Mouse (Mus musculus) heart, embryonic 10.5 days (tissue): ENCODE measurements around the gene Hist1h4b. TPM values are rescaled to one million over a fixed set of nuclear protein-coding genes. Genes with fewer than 3 reads are reported as not detected.

Experiments
- DNase-seq: peaks from one replicate; pipeline ENCODE4 v3.0.0-alpha.2; 2017; ENCODE audit warnings: low spot score
- H3K27ac ChIP-seq: fragments of 300-500 bp; sonication (generic); 2 replicates; pipeline ENCODE4 v1.5.1; 2016; ENCODE audit warnings: mild to moderate bottlenecking
- H3K27me3 ChIP-seq: fragments of 300-500 bp; sonication (generic); 2 replicates; pipeline ENCODE4 v1.6.1; 2016; ENCODE audit warnings: mild to moderate bottlenecking; ENCODE audit not compliant: poor library complexity, insufficient read depth, severe bottlenecking
- H3K36me3 ChIP-seq: fragments of 300-500 bp; sonication (generic); 2 replicates; pipeline ENCODE4 v1.6.1; 2016; ENCODE audit warnings: mild to moderate bottlenecking, moderate library complexity
- H3K4me1 ChIP-seq: fragments of 300-500 bp; sonication (generic); 2 replicates; pipeline ENCODE4 v1.6.1; 2016; ENCODE audit warnings: mild to moderate bottlenecking
- H3K4me3 ChIP-seq: fragments of 300-500 bp; sonication (generic); 2 replicates; pipeline ENCODE4 v1.5.1; 2016; ENCODE audit warnings: mild to moderate bottlenecking, moderate library complexity
- H3K9me3 ChIP-seq: fragments of 300-500 bp; sonication (generic); 2 replicates; pipeline ENCODE4 v1.6.1; 2016; ENCODE audit warnings: mild to moderate bottlenecking, moderate library complexity
- WGBS: fragments of 180-500 bp; shearing (Covaris S2); methylation state at CpG from one replicate; pipeline ENCODE4 v1.1.7; 2016; 5-methylcytosine and 5-hydroxymethylcytosine counted together
- microRNA-seq: library from miRNA; unstranded; fragments of <30 nt; microRNA quantifications from one replicate; pipeline ENCODE4, GENCODE M21; 2017
- polyA plus RNA-seq: library from polyadenylated mRNA; unstranded; fragments of >200 nt; fragmentation: Nextera tagmentation; extraction: Ambion mirVana; gene quantifications from 2 replicates; pipeline ENCODE4 v1.2.1, GENCODE M21; 2016

Gene Hist1h4b
- polyA plus RNA-seq, 1 experiment from 2014 or later: 4.4 TPM

DNA sequence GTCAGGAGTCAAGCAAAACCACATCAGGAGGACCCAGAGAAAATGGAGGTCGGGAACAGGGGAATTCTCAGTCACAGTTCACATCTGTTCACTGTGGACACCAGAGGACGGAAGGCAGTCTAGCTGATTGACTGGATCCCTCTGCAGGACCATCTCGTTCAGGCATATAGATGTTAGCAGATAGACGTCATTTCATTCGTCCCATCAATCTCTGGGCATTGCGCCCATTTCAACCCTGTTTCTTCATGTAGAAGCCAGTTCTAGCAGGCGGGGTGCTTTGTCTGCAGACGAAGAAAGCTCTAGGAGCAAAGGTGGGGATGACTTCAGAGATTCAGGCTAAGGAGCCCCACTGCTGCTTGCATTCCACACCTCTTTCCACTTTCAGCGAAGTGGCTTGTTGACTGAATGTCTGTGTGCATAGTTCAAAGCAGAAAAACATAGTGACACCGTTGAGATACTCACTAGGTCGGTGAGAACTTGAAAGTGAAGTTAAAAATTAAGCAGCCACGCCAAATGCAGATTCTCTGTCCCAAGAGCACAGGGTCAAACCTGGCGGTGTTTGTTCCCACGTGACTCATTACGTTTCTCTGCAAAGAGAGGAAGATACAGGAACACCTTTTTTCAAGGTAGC is 49.7 kb downstream of the Hist1h4b start, which contains the start of gene Slc17a2:
Gene Slc17a2 (plus strand): TSS at position 572 of the 631 bp plus-strand sequence.
- Histone ChIP-seq H3K36me3 (no peaks in the 10 kb centered on the region), H3K27me3 (no peaks in the 10 kb centered on the region)
- WGBS: 81% methylated on average over 15 of the region's 15 CpGs

More for the DNA sequence above, 49.7 kb downstream of the Hist1h4b start, which contains the start of gene Slc17a2:
- H3K4me1 ChIP-seq: 0 out of 2 replicates have a peak, but pooled peaks cover 4% of the 10 kb centered on the region
- no peaks in the 10 kb centered on the region for H3K9me3 ChIP-seq
- H3K27ac ChIP-seq: no peak within 1 kb of the TSS
- no peak for DNase-seq
- no peak within 1 kb of the TSS for H3K4me3 ChIP-seq

Small RNA genes within 50 kb of the gene (microRNA-seq; reads per million reads assigned to microRNA genes)
- gene Gm44314 (not detected), gene Gm44484 (not detected)

Other genes with a start within 250 kb of the Hist1h4b start
- gene Hist1h4h, start 226.0 kb upstream of the Hist1h4b start, polyA plus RNA-seq: 2.5 and 2.8 TPM in 2 replicates
- 1.7 and 4.9 TPM in 2 replicates for gene Hist1h2af, start 223.1 kb upstream of the Hist1h4b start, polyA plus RNA-seq
- gene Hist1h3g, start 221.6 kb upstream of the Hist1h4b start, polyA plus RNA-seq: 3.2 and 3.5 TPM in 2 replicates
- 0.22 and 0.73 TPM in 2 replicates for gene Hist1h2bh, start 213.6 kb upstream of the Hist1h4b start, polyA plus RNA-seq
- gene Hist1h3f, start 213.0 kb upstream of the Hist1h4b start, polyA plus RNA-seq: 0.31 and 0.99 TPM in 2 replicates
- 0.51 TPM in 1 of 2 replicates, not detected in the other for gene Hist1h4f, start 205.4 kb upstream of the Hist1h4b start, polyA plus RNA-seq
- gene Hist1h1d, start 203.8 kb upstream of the Hist1h4b start, polyA plus RNA-seq: 0.17 and 0.36 TPM in 2 replicates
- 3.0 and 3.5 TPM in 2 replicates for gene Hist1h3e, start 194.6 kb upstream of the Hist1h4b start, polyA plus RNA-seq
- 39.9 and 49.4 TPM in 2 replicates for gene Hist1h2ae, start 185.8 kb upstream of the Hist1h4b start, polyA plus RNA-seq
- gene Hist1h2bg, start 185.6 kb upstream of the Hist1h4b start, polyA plus RNA-seq: 2.8 and 4.8 TPM in 2 replicates
- 1.1 and 1.8 TPM in 2 replicates for gene Hist1h2bf, start 182.8 kb upstream of the Hist1h4b start, polyA plus RNA-seq
- 0.54 and 1.1 TPM in 2 replicates for gene Hist1h2ad, start 182.6 kb upstream of the Hist1h4b start, polyA plus RNA-seq
- gene Hist1h3d, start 181.2 kb upstream of the Hist1h4b start, polyA plus RNA-seq: 1.4 and 5.3 TPM in 2 replicates
- 41.9 and 60.3 TPM in 2 replicates for gene Hist1h4d, start 175.4 kb upstream of the Hist1h4b start, polyA plus RNA-seq
- gene Hist1h2be, start 135.9 kb upstream of the Hist1h4b start, polyA plus RNA-seq: 1.2 and 1.9 TPM in 2 replicates
- 9.5 and 11.1 TPM in 2 replicates for gene Hist1h1e, start 134.5 kb upstream of the Hist1h4b start, polyA plus RNA-seq
- 0.63 and 0.84 TPM in 2 replicates for gene Hist1h2ac, start 73.1 kb upstream of the Hist1h4b start, polyA plus RNA-seq
- 24.3 and 29.4 TPM in 2 replicates for gene Hist1h2bc, start 72.8 kb upstream of the Hist1h4b start, polyA plus RNA-seq
- 0.24 TPM in 1 of 2 replicates, not detected in the other for gene Hist1h1t, start 61.2 kb upstream of the Hist1h4b start, polyA plus RNA-seq
- 3.2 and 3.3 TPM in 2 replicates for gene Hist1h4c, start 58.6 kb upstream of the Hist1h4b start, polyA plus RNA-seq
- gene Hfe, start 46.2 kb upstream of the Hist1h4b start, polyA plus RNA-seq: 5.2 and 8.3 TPM in 2 replicates
- gene Hist1h1c, start 18.2 kb upstream of the Hist1h4b start, polyA plus RNA-seq: 17.2 TPM in 2 replicates
- gene Hist1h3c, start 11.4 kb upstream of the Hist1h4b start, polyA plus RNA-seq: 4.2 and 4.4 TPM in 2 replicates
- gene Hist1h2bb, start 10.3 kb upstream of the Hist1h4b start, polyA plus RNA-seq: 1.4 and 2.9 TPM in 2 replicates
- gene Hist1h2ab, start 5.9 kb upstream of the Hist1h4b start, polyA plus RNA-seq: 16.1 and 23.3 TPM in 2 replicates
- 2.6 and 3.2 TPM in 2 replicates for gene Hist1h3b, start 4.7 kb upstream of the Hist1h4b start, polyA plus RNA-seq
- gene Hist1h4a, start 4.2 kb downstream of the Hist1h4b start, polyA plus RNA-seq: 0.28 TPM in 1 of 2 replicates, not detected in the other
- 2.0 and 3.2 TPM in 2 replicates for gene Hist1h3a, start 5.4 kb downstream of the Hist1h4b start, polyA plus RNA-seq
- gene Hist1h1a, start 6.7 kb downstream of the Hist1h4b start, polyA plus RNA-seq: 1.2 and 1.4 TPM in 2 replicates
- gene Trim38, start 12.9 kb downstream of the Hist1h4b start, polyA plus RNA-seq: 0.14 TPM in 1 of 2 replicates, not detected in the other
- gene Slc17a2, start 50.0 kb downstream of the Hist1h4b start, polyA plus RNA-seq: 0.09 TPM in 1 of 2 replicates, not detected in the other
- gene Slc17a3, start 82.4 kb downstream of the Hist1h4b start, polyA plus RNA-seq: not detected in 2 replicates
- not detected in 2 replicates for gene Slc17a1, start 110.7 kb downstream of the Hist1h4b start, polyA plus RNA-seq
- gene Slc17a4, start 158.0 kb downstream of the Hist1h4b start, polyA plus RNA-seq: 0.10 TPM in 1 of 2 replicates, not detected in the other
- not detected in 2 replicates for gene Hist1h2ba, start 177.1 kb downstream of the Hist1h4b start, polyA plus RNA-seq
- gene Hist1h2aa, start 177.4 kb downstream of the Hist1h4b start, polyA plus RNA-seq: not detected in 2 replicates
- 0.13 and 0.23 TPM in 2 replicates for gene Scgn, start 234.2 kb downstream of the Hist1h4b start, polyA plus RNA-seq